Mouse (Mus musculus) olfactory bulb, adult 2 months (tissue): ENCODE results near the gene Mef2d. TPM values are rescaled to one million over a fixed set of nuclear protein-coding genes. Genes with fewer than 3 reads are reported as not detected.

Experiments used
- H3K27ac ChIP-seq: fragments of 200-500 bp; 2 replicates; pipeline ENCODE4 v1.5.1; 2012; ENCODE audit warnings: low read depth, low read length; ENCODE audit not compliant: insufficient read depth
- H3K4me1 ChIP-seq: fragments of 200-500 bp; 2 replicates; pipeline ENCODE4 v1.6.1; 2012; ENCODE audit warnings: low read length; ENCODE audit not compliant: control insufficient read depth, insufficient read depth
- H3K4me3 ChIP-seq: fragments of 200-500 bp; 2 replicates; pipeline ENCODE4 v1.5.1; 2012; ENCODE audit warnings: mild to moderate bottlenecking, low read depth, low read length, moderate library complexity; ENCODE audit not compliant: insufficient read depth
- CTCF ChIP-seq: fragments of 200-500 bp; IDR thresholded peaks from 2 replicates; pipeline ENCODE4 v1.5.1; 2012; ENCODE audit warnings: low read depth, mild to moderate bottlenecking, low read length, moderate library complexity; ENCODE audit not compliant: insufficient read depth
- POLR2A ChIP-seq: fragments of 200-500 bp; IDR thresholded peaks from 2 replicates; pipeline ENCODE4 v1.6.1; 2012; ENCODE audit warnings: mild to moderate bottlenecking, low read depth, low read length, moderate library complexity; ENCODE audit not compliant: insufficient read depth
- WGBS: fragments of 180-500 bp; shearing (Covaris S2); methylation state at CpG from one replicate; pipeline ENCODE4 v1.1.7; 2018; 5-methylcytosine and 5-hydroxymethylcytosine counted together
- polyA plus RNA-seq: library from polyadenylated mRNA; stranded (reverse); fragments of >200 nt; gene quantifications from 2 replicates; pipeline ENCODE4 v1.2.4, GENCODE M21; 2012; ENCODE audit warnings: low replicate concordance; ENCODE audit not compliant: missing spikeins, insufficient read depth, insufficient read length

Gene Mef2d
- polyA plus RNA-seq, 1 experiment: not detected

GRCm38 (mm10) chr3:88200972-88201330 lies 58.8 kb downstream of the Mef2d start:
- no peak for TF ChIP-seq CTCF
- TF ChIP-seq POLR2A: no peak
- peak overlapping the region; percentile 53 for H3K27ac ChIP-seq
- WGBS: under 1% methylated on average over 37 of the region's 37 CpGs
- peaks cover 34% of the 10 kb centered on the region for H3K4me1 ChIP-seq
- H3K4me3 ChIP-seq: peak overlapping the region; percentile 64

- TF ChIP-seq CTCF: no peak
- TF ChIP-seq POLR2A: no peak
- Histone ChIP-seq H3K4me1 (peaks cover 41% of the 10 kb centered on the region), H3K27ac (peak overlapping the region; percentile 53), H3K4me3 (peak overlapping the region; percentile 64)
- 53% methylated on average over 5 of the region's 5 CpGs for WGBS
Measured at GRCm38 (mm10) chr3:88201640-88202039, 59.5 kb downstream of the Mef2d start.

DNA sequence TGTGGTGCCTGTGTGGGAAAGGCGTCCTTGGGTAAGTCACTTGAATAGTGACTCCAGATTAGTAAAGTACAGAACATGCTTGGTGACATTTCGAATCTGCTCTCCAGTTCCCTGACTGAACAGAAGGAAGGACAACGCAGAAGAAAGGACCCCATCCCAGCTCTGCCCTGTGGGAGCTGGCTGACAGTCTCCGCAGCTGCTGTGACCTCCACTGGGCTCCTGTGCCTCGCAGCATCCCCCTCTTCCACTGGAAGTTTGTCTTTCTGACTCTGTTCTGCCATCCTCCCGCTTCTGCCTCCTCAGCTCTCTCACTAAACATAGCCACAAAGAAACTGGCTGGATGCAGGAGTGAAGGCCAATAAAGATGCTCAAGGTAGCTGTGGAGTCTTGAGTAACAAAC lies 60.8 kb downstream of the Mef2d start:
- WGBS: 36% methylated on average over 6 of the region's 6 CpGs
- Histone ChIP-seq H3K4me1 (peaks cover 45% of the 10 kb centered on the region), H3K27ac (peak overlapping the region; percentile 82), H3K4me3 (no peak overlapping the region)
- TF ChIP-seq CTCF: no peak
- no peak for TF ChIP-seq POLR2A

DNA sequence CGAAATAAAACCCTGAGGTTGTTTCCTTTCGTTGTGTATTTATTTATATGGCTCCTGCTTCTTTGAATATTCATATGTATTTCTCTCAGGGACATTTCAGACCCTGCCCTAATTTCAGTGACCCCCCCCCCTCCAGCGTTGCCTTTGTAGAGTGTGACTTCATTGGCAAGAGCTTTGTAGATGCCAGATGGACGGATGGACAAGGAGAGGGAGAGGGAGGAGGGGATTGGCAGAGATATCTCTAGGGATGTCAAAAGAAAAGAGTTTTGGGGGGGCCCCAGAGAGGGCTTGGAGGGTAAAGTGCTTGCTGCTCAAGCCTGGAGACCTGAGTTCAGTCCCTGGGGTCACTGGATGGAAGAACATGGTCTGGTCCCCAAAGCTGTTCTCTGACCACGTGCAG lies 61.3 kb downstream of the Mef2d start:
- Histone ChIP-seq H3K27ac (peak overlapping the region; percentile 91), H3K4me3 (no peak overlapping the region), H3K4me1 (peaks cover 45% of the 10 kb centered on the region)
- WGBS: 17% methylated on average over 5 of the region's 5 CpGs
- TF ChIP-seq CTCF (no peak), POLR2A (no peak)

DNA sequence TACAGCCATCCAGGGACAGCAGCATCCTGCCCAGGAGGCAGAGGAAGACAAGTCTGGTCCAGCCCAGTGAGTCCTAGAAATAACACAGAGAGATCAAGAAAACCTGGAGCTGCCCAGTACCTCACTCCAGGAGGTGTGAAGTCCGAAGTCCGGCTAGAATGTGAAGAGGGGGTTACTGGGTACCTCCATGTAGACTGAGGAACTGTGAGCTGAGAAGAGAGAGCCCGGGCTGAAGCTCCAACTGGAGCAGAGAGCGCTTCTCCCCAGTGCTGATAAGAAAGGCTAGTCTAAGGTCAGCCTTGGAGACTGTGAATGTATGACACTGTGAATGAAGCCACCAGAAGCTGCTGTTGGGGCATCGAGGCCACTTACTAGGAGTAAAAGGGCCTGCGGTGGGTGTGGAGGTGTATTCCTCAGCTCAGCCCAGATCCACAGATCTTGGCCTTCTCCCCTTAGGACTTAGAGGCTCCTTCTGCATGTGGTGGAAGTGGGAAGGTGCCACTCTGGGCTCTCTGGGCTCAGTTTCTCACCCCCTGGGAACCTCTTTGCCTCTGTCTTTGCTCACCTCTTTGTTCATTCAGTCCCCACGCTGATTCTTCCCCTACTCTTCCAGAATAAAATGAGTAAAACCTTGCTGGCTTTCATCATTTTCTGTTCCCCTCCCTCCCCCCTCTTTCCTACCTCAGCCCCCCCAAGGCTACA lies 62.0 kb downstream of the Mef2d start:
- Histone ChIP-seq H3K4me1 (peaks cover 46% of the 10 kb centered on the region), H3K4me3 (no peak overlapping the region)
- WGBS: 34% methylated on average over 7 of the region's 7 CpGs

GRCm38 (mm10) chr3:88204751-88205150 lies 62.6 kb downstream of the Mef2d start:
- peak overlapping the region; percentile 67 for H3K27ac ChIP-seq
- no peak for TF ChIP-seq CTCF
- WGBS: 28% methylated on average over 1 of the region's 1 CpGs
- peaks cover 52% of the 10 kb centered on the region for H3K4me1 ChIP-seq
- no peak overlapping the region for H3K4me3 ChIP-seq

More for the DNA sequence above, 62.0 kb downstream of the Mef2d start:
- no peak for TF ChIP-seq CTCF
- no peak for TF ChIP-seq POLR2A
- peak overlapping the region; percentile 91 for H3K27ac ChIP-seq

DNA sequence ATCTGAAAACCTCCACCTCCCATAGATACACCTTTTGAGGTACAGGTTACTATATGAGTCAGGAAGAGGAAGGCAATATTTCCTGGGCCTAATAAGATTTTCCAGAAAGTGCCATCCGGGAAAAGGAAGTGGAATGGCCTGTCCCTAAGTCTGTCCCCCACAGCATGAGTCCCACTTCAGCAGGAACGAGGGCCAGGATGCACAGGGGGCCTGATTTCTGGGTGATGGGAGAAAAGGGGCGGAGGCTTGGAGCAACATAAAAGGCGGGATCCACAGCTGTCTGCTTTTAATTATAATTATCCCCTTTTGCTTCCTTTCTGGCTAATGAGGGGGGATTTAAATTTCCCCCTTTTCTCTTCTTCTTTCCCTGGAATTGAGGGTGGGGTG lies 63.0 kb downstream of the Mef2d start:
- Histone ChIP-seq H3K27ac (peak overlapping the region; percentile 67), H3K4me1 (peaks cover 53% of the 10 kb centered on the region), H3K4me3 (no peak overlapping the region)
- WGBS: 24% methylated on average over 4 of the region's 4 CpGs
- TF ChIP-seq POLR2A (no peak), CTCF (no peak)

DNA sequence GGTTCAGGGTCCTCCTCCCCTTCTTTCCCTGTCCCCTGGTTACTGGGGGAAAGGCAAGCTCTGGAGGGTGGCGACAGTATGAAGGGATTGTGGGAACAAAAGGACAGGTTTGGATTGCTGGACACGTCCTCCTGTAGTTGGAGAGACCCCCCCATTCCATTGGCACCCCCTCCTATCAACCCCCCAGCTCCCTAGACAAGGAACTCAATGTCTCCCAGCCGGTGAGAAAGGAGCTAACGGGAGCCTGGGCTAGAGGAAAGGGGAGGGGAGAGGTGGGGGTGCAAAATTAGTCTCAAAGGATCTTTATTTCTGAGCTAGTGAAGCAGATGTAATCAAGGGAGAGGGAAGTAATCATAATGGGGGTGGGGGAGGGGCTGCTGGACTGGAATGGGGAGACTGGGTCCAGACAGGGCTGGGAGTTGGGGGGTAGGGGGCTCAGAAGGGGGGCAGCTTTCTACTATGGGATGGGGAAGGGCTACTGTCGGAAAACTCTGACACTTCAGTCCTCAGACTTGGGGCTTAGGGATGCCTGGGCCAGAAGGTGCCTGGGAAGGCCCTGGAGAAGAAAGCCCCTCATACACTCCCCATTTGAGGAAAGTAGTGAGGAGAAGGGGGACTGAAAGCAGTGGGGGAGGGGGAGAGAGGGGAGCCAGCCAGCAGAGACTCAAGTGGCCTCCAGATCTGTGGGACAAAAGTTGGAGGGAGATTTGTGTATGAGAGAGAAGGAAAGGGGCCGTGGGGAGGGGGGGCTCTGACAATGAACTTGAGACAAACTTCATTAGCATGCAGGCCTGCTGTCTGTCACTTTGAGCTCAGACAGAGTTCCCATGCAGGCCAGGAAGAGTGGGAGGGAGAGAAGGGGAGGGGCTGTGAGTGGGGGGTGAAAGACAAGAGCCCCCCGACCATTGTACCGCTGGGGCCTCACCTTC lies 63.7 kb downstream of the Mef2d start:
- TF ChIP-seq POLR2A (no peak), CTCF (no peak)
- 16% methylated on average over 8 of the region's 8 CpGs for WGBS
- Histone ChIP-seq H3K27ac (peak overlapping the region; percentile 98), H3K4me3 (no peak overlapping the region), H3K4me1 (peaks cover 54% of the 10 kb centered on the region)

DNA sequence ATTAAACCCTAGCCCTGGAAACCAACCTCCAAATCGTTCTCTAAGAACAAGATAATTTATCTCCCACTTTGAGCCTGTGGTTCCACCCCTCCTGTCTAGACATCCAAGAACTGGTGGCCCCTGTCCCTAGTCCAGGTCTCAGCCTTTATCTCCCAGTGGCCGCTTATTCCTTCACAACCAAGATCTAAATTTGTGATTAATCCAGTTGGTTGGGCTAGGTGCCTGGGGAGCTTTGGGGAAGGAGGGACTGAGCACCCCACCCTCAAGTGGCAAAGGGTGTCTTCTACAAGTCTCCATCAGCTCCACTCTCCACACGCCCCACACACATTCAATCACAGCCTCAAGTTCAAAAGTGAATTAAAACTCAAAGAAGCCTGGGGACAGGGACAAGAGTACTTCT lies 64.3 kb downstream of the Mef2d start:
- H3K27ac ChIP-seq: peak overlapping the region; percentile 98
- WGBS: 28% methylated on average over 3 of the region's 3 CpGs
- TF ChIP-seq POLR2A (no peak), CTCF (no peak)
- H3K4me1 ChIP-seq: peaks cover 51% of the 10 kb centered on the region
- H3K4me3 ChIP-seq: peak overlapping the region; percentile 74
